Mouse (Mus musculus): ENCODE data around the gene Birc3.
A peak's percentile ranks its signal among the peaks of the same experiment; 100 is the strongest.
"Not testable (repeated sequence)": the region's sequence is repeated elsewhere in the genome, so short reads cannot be mapped to it uniquely, and the experiment has no call there.

Gene Birc3

DNA sequence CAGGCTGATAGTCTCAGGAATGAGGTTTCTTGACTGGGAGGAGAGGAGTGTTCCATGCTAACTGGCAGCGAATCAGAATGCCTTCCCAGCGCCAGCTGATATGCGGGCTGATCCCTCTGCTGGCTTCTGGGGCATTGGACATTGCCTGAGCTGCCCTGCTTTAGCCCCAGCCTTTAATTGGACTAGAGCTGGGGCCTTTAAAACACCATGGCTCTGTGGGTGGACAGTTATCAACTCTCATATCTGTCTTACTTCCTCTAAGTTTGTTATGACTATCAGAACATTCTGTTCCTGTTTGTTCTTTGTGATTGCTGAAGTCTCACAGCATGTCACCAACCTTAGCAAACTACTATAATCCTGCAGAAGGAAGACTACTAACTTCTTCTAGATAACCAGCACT, 5.0 kb downstream of the Birc3 start:
- no peak for DNase-seq (ENCODE audit: low spot score)

GRCm38 (mm10) chr9:7866981-7867380, 6.0 kb downstream of the Birc3 start:
- not testable (repeated sequence) for DNase-seq (ENCODE audit: low spot score)

GRCm38 (mm10) chr9:7860976-7861375, 12.0 kb downstream of the Birc3 start:
- DNase-seq (ENCODE audit: low spot score), result no peak

- DNase-seq (ENCODE audit: low spot score), result no peak
These were observed 17.1 kb downstream of the Birc3 start for GRCm38 (mm10) chr9:7855912-7856311.

DNA sequence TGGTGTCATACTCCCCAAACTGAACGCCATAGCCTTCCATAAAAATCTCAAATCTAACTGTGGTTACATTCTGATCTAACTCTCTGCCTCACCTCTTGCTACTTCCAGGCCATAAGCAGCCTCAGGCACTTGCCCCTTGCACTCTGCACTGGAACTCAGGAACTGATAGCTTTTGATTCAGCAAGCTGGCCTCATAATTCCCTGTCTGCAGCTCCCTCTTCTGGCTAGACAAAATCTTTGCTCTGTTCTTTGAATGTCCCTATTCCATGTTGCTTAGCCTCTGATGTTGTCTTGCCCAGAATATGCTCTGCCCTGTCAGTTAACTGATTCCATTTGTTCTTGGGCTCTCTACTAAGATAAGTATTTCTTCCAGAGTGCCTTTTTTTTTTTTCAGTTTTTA, 17.6 kb downstream of the Birc3 start:
- DNase-seq (ENCODE audit: low spot score), result no peak

DNA sequence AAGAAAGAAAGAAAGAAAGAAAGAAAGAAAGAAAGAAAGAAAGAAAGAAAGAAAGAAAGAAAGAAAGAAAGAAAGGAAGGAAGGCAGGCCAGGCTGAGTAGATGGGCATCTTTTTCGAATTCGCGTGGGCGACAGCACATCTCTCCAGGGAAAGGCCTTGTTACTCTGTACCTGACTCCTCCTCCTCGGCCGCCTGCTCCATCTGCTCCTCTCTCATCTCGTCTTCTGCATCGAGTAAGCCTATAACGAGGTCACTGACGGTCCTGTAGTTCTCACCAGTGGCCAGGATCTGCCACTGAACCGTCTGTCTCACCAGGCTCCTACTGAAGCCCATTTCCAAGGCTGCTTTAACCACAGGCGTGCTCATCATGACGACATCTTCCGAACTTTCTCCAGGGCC, 18.8 kb downstream of the Birc3 start:
- DNase-seq (ENCODE audit: low spot score), result not testable (repeated sequence)

DNA sequence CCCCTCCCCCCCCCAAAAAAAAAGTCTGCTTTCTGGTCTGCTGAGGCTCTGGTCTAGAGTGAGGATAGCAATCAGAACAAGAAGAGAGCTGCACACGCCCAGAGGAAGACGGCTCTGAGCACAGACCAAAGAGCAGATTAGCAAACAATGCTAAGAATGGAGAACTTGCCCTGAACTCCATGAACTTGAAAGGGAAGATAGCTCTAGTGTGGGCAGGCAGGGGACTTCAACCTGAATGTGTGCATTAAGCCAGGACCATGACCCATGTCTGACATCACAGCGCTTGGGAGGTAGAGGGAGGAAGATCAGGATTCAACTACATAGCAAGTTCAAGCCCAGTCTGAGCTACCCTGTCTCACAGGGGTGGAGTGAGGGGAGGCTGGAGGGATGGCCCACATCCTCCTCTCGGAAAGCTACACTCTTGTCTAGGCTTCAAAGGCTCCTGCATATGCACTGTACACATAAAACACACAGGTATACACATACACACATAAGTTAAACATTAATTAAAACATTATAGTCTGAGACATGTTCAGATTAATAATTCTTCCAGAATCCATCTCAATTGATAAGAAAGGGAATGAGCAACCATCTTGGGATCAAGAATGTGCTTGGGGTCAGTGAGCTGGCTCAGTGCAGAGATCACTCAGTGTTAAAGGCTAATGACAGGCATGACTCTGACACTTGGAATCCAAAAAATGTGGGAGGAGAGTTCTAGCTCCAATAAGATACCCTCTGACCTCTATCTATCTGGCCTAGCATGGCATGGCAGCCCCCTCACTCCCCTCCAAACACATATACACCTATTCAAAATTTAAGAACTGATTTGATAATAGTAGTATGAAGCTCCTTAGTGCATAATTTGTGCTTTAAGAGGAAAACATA, 20.4 kb downstream of the Birc3 start:
- DNase-seq (ENCODE audit: low spot score), result no peak

DNA sequence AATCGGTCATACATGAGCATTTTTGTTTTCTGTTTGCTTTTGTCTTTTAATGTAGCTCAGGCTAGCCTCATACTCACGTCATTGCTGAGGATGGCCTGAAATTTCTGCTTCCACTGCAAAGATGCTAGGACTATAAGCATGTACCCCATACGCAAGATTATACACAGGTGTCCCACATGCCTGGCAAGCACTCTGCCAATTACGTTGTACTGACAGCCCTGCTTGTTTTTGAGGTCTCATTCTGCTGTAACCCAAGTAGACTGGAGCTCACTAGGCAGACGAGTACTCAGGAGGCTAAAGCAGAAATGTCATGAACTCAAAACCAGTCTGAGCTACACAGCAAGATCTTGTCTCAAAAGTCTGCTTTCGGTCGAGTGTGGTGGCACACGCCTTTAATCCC, 21.1 kb downstream of the Birc3 start:
- no peak for DNase-seq (ENCODE audit: low spot score)

- DNase-seq (ENCODE audit: low spot score), result no peak
These were observed 24.8 kb downstream of the Birc3 start for GRCm38 (mm10) chr9:7848191-7848590.

- no peak for DNase-seq (ENCODE audit: low spot score)
These were observed 26.3 kb downstream of the Birc3 start for GRCm38 (mm10) chr9:7846667-7847199.

DNA sequence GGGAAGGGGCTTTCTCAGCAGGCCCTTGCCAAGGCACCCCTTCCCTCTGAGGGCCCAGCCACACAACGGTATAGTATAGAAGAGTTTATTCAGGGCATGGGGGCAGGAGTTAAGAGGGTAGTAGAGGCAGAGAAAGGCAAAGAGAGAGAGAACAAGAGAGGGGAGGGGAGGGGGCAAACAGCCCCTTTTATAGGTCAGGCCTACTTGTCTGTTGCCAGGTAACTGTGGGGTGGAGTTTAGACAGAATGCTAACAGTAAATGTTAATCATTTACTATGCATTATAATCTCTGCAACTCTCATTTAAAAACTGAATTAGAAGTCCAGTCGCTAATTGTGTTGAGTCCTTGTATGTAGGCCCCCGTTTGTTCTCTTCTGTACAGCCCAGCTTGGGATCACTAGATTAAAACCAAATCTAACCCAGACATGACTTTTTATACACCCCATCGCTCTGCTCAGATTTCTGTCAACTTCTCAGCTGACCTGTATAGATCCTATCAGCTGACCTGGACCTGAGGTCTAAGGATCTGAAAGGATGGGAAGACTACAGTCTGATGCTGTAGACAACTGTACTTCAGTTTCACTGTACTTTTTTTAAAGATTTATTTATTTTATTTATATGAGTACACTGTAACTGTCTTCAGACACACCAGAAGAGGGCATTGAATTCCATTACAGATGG, 27.6 kb downstream of the Birc3 start:
- DNase-seq (ENCODE audit: low spot score), result no peak

DNA sequence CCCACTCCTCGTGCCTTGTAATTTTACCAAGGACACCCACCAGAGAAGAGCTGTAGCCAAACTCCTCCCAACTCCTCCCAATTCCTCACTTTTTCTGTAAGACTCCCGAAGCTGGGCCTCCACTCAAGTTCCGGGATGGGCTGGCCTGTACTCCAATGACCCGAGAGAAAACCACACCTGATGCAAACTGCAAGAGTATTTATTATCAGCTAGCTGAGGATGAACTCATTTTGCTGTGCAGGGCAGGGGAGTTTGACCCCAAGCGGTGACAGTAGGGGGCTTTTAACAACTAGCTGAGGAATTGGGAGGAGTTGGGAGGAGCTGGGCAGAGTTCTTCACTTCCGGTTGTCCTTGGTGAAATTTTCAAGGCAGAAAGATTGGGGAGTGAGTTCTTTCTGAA, 31.8 kb downstream of the Birc3 start:
- no peak for DNase-seq (ENCODE audit: low spot score)

GRCm38 (mm10) chr9:7837806-7838440, 35.1 kb downstream of the Birc3 start:
- no peak for DNase-seq (ENCODE audit: low spot score)

- peak; percentile 92 for DNase-seq (ENCODE audit: low spot score)
These were observed 35.8 kb downstream of the Birc3 start, which contains the start of gene Birc2 for GRCm38 (mm10) chr9:7836905-7837805. Gene Birc2 (minus strand): TSS chr9:7837064.

- DNase-seq (ENCODE audit: low spot score), result peak; percentile 20
These were observed 36.7 kb downstream of the Birc3 start for GRCm38 (mm10) chr9:7836331-7836730.

- no peak for DNase-seq (ENCODE audit: low spot score)
These were observed 37.7 kb downstream of the Birc3 start for GRCm38 (mm10) chr9:7835302-7835701.

DNA sequence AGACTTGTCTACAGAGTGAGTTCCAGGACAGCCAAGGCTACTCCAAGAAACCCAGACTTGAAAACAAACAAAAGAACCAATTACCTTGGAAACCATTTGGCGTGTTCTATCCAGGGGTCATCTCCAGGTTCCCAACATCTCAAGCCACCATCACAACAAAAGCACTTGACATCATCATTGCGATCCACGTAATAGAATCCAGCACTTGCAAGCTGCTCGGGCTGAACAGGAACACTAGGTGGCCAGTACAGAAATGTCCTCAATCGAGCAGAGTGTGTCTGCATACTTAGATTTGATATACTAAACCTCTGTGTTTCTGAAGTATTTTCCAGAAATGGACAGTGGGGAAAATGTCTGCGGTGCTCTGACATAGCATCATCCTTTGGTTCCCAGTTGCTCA, 39.6 kb downstream of the Birc3 start:
- DNase-seq (ENCODE audit: low spot score), result no peak

DNA sequence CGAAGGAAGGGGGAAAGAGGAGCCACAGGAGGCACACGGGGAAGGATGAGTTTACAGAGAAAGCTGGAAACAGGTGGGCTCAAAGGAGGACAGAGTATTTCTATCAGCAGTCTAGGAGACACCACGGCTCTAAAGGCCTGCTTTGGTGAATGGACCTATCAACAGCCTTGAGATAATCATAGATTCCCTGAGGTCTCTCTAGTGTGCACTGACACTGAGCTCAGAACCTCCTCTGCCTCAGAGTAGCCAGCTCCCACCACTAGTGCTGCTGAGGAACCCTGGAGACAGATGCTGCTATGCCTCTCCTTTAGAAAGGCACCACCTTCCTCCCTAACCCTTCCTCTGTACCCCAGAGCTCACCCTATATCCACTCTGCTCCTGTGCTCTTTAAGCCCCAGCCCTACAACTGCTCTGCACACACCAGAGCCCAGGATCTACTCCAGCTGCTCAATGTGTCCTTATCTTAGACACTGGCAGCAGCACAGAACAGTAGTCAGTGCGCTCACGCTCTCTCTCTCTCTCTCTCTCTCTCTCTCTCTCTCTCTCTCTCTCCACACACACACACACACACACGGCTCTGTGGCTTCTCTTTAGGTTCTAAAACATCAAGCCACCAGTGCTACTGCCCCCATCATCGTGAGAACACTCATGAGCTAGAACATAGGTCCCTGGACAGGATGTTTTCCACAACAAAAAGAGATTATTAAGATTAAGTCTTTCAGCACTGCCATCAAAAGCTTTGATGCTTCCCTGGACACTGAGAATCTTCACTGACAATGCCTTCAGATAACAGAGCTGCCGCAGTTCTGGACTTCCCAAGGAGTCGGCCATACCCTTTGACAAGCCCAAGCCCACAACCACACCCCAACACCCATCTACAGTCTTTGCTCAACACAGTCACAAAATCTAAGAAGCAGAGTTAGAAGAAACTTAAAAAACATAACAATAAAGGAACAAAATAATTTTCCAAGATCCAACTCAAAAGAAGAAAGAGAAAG, 43.2 kb downstream of the Birc3 start:
- no peak for DNase-seq (ENCODE audit: low spot score)

DNA sequence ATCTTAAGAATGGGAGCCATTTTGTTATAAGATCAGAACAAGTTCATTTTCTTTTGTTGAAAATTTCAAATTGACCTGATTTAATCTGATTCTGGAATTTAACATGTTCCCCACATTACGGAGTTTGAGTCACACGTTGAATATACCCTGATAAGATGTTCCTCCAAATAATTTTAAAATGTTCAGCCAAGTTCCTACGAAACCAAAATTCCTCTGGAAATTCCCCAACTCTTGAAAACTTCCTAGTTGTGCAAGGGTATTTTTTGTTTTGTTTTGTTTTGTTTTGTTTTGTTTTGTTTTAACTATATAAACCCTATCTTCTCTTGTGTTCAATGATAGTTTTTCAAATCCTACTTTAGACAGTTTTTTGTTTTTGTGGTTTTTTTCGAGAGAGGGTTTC, 44.3 kb downstream of the Birc3 start:
- DNase-seq (ENCODE audit: low spot score), result no peak

- no peak for DNase-seq (ENCODE audit: low spot score)
These were observed 48.1 kb downstream of the Birc3 start for GRCm38 (mm10) chr9:7824916-7825315.

Data from urinary bladder, postnatal 25 days (tissue).